Mouse (Mus musculus) forebrain, embryonic 16.5 days (tissue): Measurements from ENCODE around the gene Afg1l. TPM values are rescaled to one million over a fixed set of nuclear protein-coding genes. Genes with fewer than 3 reads are reported as not detected.
A peak's percentile ranks its signal among the peaks of the same experiment; 100 is the strongest.

Experiments used
- ATAC-seq: fragments of 200-750 bp; cut with Nextera tagmentation; 2 replicates; pipeline ENCODE4 v1.8.0; 2017; ENCODE audit warnings: mild to moderate bottlenecking, moderate library complexity
- H3K27ac ChIP-seq: fragments of 300-500 bp; sonication (generic); 2 replicates; pipeline ENCODE4 v1.5.1; 2014; ENCODE audit warnings: low read length, control low read depth
- H3K27me3 ChIP-seq: fragments of 300-500 bp; sonication (generic); replicated peaks from 2 replicates; pipeline ENCODE4 v1.6.1; 2014; ENCODE audit warnings: low read length; ENCODE audit not compliant: control insufficient read depth, insufficient read depth
- H3K36me3 ChIP-seq: fragments of 300-500 bp; sonication (generic); 2 replicates; pipeline ENCODE4 v1.6.1; 2014; ENCODE audit not compliant: control insufficient read depth, insufficient read depth
- H3K4me1 ChIP-seq: fragments of 300-500 bp; sonication (generic); replicated peaks from 2 replicates; pipeline ENCODE4 v1.6.1; 2014; ENCODE audit warnings: low read length; ENCODE audit not compliant: control insufficient read depth, insufficient read depth
- H3K4me2 ChIP-seq: fragments of 300-500 bp; sonication (generic); 2 replicates; pipeline ENCODE4 v1.6.1; 2014; ENCODE audit warnings: mild to moderate bottlenecking, low read length, control low read depth
- H3K4me3 ChIP-seq: fragments of 300-500 bp; sonication (generic); replicated peaks from 2 replicates; pipeline ENCODE4 v1.5.1; 2014; ENCODE audit warnings: mild to moderate bottlenecking, low read length, control low read depth
- H3K9ac ChIP-seq: fragments of 300-500 bp; sonication (generic); replicated peaks from 2 replicates; pipeline ENCODE4 v1.6.1; 2014; ENCODE audit warnings: low read depth, low read length, control low read depth
- H3K9me3 ChIP-seq: fragments of 300-500 bp; sonication (generic); 2 replicates; pipeline ENCODE4 v1.6.1; 2016; ENCODE audit warnings: low read length; ENCODE audit not compliant: control insufficient read depth
- WGBS: fragments of 180-500 bp; shearing (Covaris S2); extraction: QIAGEN DNeasy Blood & Tissue Kit; methylation state at CpG from one replicate; pipeline ENCODE4 v1.1.7; 2014; 5-methylcytosine and 5-hydroxymethylcytosine counted together
- polyA plus RNA-seq: library from polyadenylated mRNA; unstranded; fragments of >200 nt; fragmentation: Nextera tagmentation; extraction: Ambion mirVana; gene quantifications from 2 replicates; pipeline ENCODE4 v1.2.1, GENCODE M21; 2015

Gene Afg1l
- polyA plus RNA-seq, 1 experiment from 2014 or later, result 6.9 TPM

- 0 out of 2 replicates have a peak, but pooled peaks cover 5% of the 10 kb centered on the region for H3K36me3 ChIP-seq
- no peak overlapping the region for H3K27ac ChIP-seq
- WGBS, result 90% methylated on average over 10 of the region's 10 CpGs
- H3K4me2 ChIP-seq, result no peak overlapping the region
- H3K27me3 ChIP-seq, result no peaks in the 10 kb centered on the region
- no peak overlapping the region for H3K9ac ChIP-seq
- no peaks in the 10 kb centered on the region for H3K9me3 ChIP-seq
- H3K4me3 ChIP-seq, result no peak overlapping the region
- no peak for ATAC-seq
- peaks cover 15% of the 10 kb centered on the region for H3K4me1 ChIP-seq
These were observed 25.8 kb upstream of the Afg1l start for GRCm38 (mm10) chr10:42504096-42504710.

GRCm38 (mm10) chr10:42502349-42503111 is 24.2 kb upstream of the Afg1l start:
- ATAC-seq, result peak; percentile 29

GRCm38 (mm10) chr10:42501775-42502348 is 23.5 kb upstream of the Afg1l start, which contains the start of gene Snx3:
Gene Snx3, plus strand, starts transcription at chr10:42502030.
- WGBS, result under 1% methylated on average over 68 of the region's 68 CpGs
- Histone ChIP-seq H3K27me3 (no peaks in the 10 kb centered on the region), H3K27ac (peak within 1 kb of the TSS; percentile 99), H3K4me1 (peaks cover 15% of the 10 kb centered on the region), H3K36me3 (no peaks in the 10 kb centered on the region), H3K4me2 (peak within 1 kb of the TSS; percentile 75), H3K9ac (peak within 1 kb of the TSS; percentile 96), H3K4me3 (peak within 1 kb of the TSS; percentile 99), H3K9me3 (no peaks in the 10 kb centered on the region)
- ATAC-seq, result peak; percentile 97

More at GRCm38 (mm10) chr10:42502349-42503111, 24.2 kb upstream of the Afg1l start:
- peak overlapping the region; percentile 75 for H3K4me2 ChIP-seq
- peak overlapping the region; percentile 99 for H3K27ac ChIP-seq
- H3K4me1 ChIP-seq, result peaks cover 15% of the 10 kb centered on the region
- H3K9ac ChIP-seq, result peak overlapping the region; percentile 96
- no peaks in the 10 kb centered on the region for H3K9me3 ChIP-seq
- H3K27me3 ChIP-seq, result no peaks in the 10 kb centered on the region
- under 1% methylated on average over 46 of the region's 55 CpGs for WGBS
- peak overlapping the region; percentile 99 for H3K4me3 ChIP-seq
- H3K36me3 ChIP-seq, result no peaks in the 10 kb centered on the region

- 78% methylated on average over 5 of the region's 5 CpGs for WGBS
- Histone ChIP-seq H3K4me3 (no peak overlapping the region; the same call in 1 of the 2 replicates), H3K36me3 (no peaks in the 10 kb centered on the region), H3K27me3 (no peaks in the 10 kb centered on the region), H3K9me3 (no peaks in the 10 kb centered on the region), H3K4me1 (peaks cover 13% of the 10 kb centered on the region), H3K4me2 (peak overlapping the region; percentile 48), H3K27ac (peak overlapping the region; percentile 99), H3K9ac (no peak overlapping the region)
- ATAC-seq, result no peak
These were observed 22.8 kb upstream of the Afg1l start for GRCm38 (mm10) chr10:42501161-42501560.

GRCm38 (mm10) chr10:42500611-42501010 is 22.2 kb upstream of the Afg1l start:
- Histone ChIP-seq H3K27ac (no peak overlapping the region), H3K4me2 (no peak overlapping the region), H3K4me3 (no peak overlapping the region), H3K27me3 (no peaks in the 10 kb centered on the region), H3K9me3 (no peaks in the 10 kb centered on the region), H3K9ac (no peak overlapping the region), H3K4me1 (peaks cover 13% of the 10 kb centered on the region), H3K36me3 (no peaks in the 10 kb centered on the region)
- ATAC-seq, result no peak
- WGBS, result 96% methylated on average over 8 of the region's 8 CpGs

- H3K4me3 ChIP-seq, result no peak overlapping the region
- no peak overlapping the region for H3K27ac ChIP-seq
- no peak overlapping the region for H3K9ac ChIP-seq
- ATAC-seq, result no peak
- 64% methylated on average over 4 of the region's 4 CpGs for WGBS
- H3K36me3 ChIP-seq, result no peaks in the 10 kb centered on the region
- no peaks in the 10 kb centered on the region; the same call in 1 of the 2 replicates for H3K4me1 ChIP-seq
- H3K27me3 ChIP-seq, result no peaks in the 10 kb centered on the region
- no peaks in the 10 kb centered on the region for H3K9me3 ChIP-seq
- H3K4me2 ChIP-seq, result no peak overlapping the region
These were observed 14.6 kb upstream of the Afg1l start for GRCm38 (mm10) chr10:42493000-42493399.

- no peak for ATAC-seq
These were observed 13.8 kb upstream of the Afg1l start for GRCm38 (mm10) chr10:42492027-42492771.

GRCm38 (mm10) chr10:42491158-42491557 is 12.8 kb upstream of the Afg1l start:
- no peaks in the 10 kb centered on the region for H3K27me3 ChIP-seq
- H3K4me2 ChIP-seq, result no peak overlapping the region
- H3K9me3 ChIP-seq, result no peaks in the 10 kb centered on the region
- no peaks in the 10 kb centered on the region; the same call in 1 of the 2 replicates for H3K4me1 ChIP-seq
- H3K9ac ChIP-seq, result no peak overlapping the region
- no peak overlapping the region for H3K27ac ChIP-seq
- H3K36me3 ChIP-seq, result no peaks in the 10 kb centered on the region
- WGBS, result 57% methylated on average over 1 of the region's 1 CpGs
- ATAC-seq, result no peak
- H3K4me3 ChIP-seq, result no peak overlapping the region

More at GRCm38 (mm10) chr10:42492027-42492771, 13.8 kb upstream of the Afg1l start:
- Histone ChIP-seq H3K27ac (no peak overlapping the region), H3K4me1 (no peaks in the 10 kb centered on the region; the same call in 1 of the 2 replicates), H3K36me3 (no peaks in the 10 kb centered on the region), H3K4me3 (no peak overlapping the region), H3K27me3 (no peaks in the 10 kb centered on the region), H3K4me2 (no peak overlapping the region), H3K9me3 (no peaks in the 10 kb centered on the region), H3K9ac (no peak overlapping the region)
- WGBS, result 88% methylated on average over 10 of the region's 10 CpGs
